Mouse (Mus musculus): ENCODE measurements at regions not wholly inside any gene's neighbourhood (a gene's known extent, or its start where the extent isn't known, plus 50 kb on each side); places are given as distances from the start of the nearest gene placed in this dataset.
A peak's percentile ranks its signal among the peaks of the same experiment; 100 is the strongest.

DNA sequence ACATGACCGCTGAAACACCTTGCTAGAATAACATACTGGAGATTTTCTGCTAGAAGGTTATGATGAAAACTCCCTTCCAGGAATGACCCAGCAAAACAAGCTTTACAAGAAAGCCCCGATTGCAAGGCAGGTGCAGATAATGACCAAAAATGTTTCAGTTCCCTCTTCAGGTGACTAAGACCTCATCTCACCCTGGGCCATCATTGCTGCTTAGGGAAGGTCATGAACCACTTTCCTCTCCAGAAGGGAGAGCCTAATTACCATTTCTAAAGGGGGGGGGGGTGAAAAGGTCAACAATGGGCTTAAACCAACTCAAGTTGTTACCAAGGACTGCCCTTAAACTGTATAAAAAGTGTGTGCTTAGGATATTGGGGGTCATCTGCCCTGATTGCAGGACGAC lies 59.8 kb upstream of the Speer4c start:
- DNase-seq (ENCODE audit: low spot score in 2 of 2) = no peak

DNA sequence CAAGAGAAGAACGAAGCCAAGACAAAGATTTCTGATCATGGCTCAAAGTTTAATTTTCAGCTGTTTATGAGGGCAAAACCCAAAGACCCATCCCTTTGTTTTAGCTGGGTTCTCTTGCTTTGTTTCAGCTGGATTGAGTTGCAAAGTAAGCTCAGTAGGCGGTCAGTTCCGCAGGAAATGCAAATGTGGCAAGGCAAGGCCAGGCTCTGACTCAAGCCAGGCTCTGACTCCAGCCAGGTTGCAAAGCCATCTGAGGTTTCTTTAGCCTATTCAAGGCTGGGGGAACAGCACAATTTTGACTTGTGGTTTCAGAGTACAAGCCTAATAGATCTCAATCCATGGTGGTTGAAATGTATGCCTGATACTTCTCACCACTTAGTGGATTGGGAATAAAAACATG lies 60.5 kb upstream of the Speer4c start:
- no peak for DNase-seq (ENCODE audit: low spot score in 2 of 2)

- no peak for DNase-seq (ENCODE audit: low spot score in 2 of 2)
These were observed 62.0 kb upstream of the Speer4c start for GRCm38 (mm10) chr5:15776106-15776505.

- no peak for DNase-seq (ENCODE audit: low spot score in 2 of 2)
These were observed 89.5 kb upstream of the Speer4c start for GRCm38 (mm10) chr5:15803583-15803982.

DNA sequence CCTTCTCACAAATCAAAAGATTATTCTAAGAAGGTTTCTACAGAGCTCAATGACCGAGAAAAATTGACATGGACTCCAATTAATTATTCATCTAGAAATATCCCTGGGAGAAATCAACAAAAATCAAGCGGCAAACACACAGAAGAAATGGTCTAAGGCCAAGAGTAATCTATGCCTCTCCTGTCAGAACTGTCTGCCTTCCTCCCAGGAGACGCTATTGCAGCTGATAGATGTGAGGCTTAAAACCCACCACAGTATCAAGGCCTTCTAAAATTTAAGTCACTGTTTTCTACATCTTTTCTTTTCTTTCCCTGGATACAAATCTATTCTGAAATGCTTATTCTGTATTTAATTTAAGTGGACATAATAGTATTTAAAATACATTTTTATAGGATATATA lies 102.8 kb upstream of the Speer4c start:
- no peak for DNase-seq (ENCODE audit: low spot score in 2 of 2)

DNA sequence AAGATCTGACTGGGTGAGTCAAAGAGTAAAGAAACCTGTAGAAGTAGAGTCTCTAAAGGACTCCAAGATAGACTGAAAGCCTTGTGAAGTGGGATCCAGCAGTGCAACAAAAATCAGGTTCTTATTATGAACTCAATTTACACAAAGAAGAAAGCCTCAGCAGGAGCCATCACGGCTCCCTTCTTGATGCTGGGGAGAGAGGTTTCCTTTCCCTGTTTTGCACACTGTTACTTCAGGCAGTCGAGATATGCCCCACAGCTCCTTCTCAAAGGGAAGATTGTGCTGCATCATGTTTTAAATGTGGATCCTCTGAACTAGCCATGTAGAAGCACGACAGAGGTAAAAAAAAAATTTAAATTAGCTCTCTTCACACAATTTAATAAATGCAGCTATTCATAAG lies 103.3 kb upstream of the Speer4c start:
- DNase-seq (ENCODE audit: low spot score in 2 of 2) = no peak

- no peak for DNase-seq (ENCODE audit: low spot score in 2 of 2)
These were observed 108.9 kb upstream of the Speer4c start for GRCm38 (mm10) chr5:15822989-15823388.

DNA sequence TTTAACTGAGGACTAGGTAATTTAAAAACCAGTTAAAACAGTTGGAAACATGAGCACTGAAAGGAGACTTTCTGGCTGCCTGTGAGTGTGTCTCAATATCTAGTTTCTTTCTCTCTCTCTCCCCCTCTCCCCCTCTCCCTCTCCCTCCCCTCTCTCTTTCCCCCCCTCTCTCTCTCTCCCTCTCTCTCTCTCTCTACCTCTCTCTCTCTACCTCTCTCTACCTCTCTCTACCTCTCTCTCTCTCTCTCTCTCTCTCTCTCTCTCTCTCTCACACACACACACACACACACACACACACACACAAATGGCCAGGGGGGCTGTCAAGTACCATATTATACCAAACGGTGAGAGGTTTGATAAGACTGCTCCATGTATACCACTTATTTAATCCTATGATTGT lies 103.0 kb upstream of the Cacna2d1 start:
- DNase-seq (ENCODE audit: low spot score in 2 of 2) = no peak

GRCm38 (mm10) chr5:15832338-15832737 lies 102.2 kb upstream of the Cacna2d1 start:
- DNase-seq (ENCODE audit: low spot score in 2 of 2) = peak in 1 of 2 experiments; percentile 27

- DNase-seq (ENCODE audit: low spot score in 2 of 2) = peak; percentile 75 to 81
These were observed 96.2 kb upstream of the Cacna2d1 start for GRCm38 (mm10) chr5:15838108-15838972.

DNA sequence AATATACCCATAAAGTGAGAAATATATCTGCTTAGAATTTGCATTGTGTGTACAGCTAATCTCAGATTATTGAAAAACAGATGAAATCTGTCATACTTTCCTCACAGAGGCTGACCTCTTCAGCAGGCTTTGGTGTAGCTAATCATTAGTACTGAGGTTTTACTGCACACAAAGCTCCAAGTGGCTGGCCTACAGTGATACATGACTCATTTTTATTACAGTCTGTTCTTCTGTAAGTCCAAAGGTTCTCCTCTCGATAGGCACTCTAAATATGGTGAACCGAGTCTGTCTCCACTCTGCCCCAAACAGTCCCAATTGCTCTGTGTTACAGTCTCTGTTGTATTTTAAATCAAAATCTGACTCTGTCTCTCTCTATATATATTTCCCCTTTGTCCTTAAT lies 87.7 kb upstream of the Cacna2d1 start:
- no peak for DNase-seq (ENCODE audit: low spot score in 2 of 2)

DNA sequence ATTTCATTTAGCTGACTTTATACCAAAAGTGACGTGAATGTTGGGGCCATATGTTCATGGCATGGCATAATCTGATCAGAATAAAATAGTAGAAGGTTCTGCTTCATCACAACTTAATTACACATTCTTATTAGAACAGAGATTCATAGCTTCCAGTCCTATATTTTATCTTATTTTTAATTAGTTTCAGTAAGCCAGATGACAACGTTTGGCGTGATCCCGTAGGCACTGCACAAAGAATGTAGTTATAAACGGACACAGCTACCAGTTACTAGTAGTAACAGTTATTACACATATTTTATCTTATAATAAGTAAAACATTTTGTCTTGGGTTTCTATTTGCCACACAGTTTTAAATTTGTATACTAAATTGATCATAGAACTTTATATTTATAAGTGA lies 85.0 kb upstream of the Cacna2d1 start:
- DNase-seq (ENCODE audit: low spot score in 2 of 2) = no peak

DNA sequence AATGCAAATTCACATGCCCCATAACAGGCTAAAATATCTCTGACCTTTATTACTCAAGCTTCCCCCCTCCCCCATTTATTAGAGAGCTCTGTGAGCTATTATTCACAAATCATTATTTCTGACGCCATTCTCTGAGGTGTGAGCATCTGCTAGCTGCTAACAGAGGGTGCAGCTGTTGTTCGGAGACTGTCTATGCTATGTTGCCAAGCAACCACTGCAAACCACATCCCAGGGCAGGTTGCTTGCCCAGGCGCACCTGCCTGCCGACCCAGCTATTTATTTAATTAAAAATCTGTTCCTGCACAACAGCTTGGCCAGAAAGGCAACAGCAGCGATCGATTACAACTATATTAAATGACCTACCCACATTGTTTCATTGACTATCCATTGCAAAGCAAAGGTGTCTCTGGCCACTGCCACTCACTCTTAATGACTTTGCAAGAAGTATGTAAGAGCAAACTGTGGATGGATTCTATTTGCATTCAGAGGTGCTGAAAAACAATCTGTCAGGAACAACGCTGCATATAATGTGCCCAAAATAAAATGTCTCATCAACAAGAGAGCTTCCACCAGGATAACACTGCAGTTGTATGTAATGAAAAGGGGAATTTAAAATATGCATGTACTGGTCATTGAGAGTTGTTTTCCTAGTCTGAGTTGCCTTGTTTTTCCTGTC lies 84.2 kb upstream of the Cacna2d1 start:
- DNase-seq (ENCODE audit: low spot score in 2 of 2) = peak in 1 of 2 experiments; percentile 9

- no peak for DNase-seq (ENCODE audit: low spot score in 2 of 2)
These were observed 79.7 kb upstream of the Cacna2d1 start for GRCm38 (mm10) chr5:15854752-15855151.

GRCm38 (mm10) chr5:15857034-15857433 lies 77.5 kb upstream of the Cacna2d1 start:
- DNase-seq (ENCODE audit: low spot score in 2 of 2) = no peak

- DNase-seq (ENCODE audit: low spot score in 2 of 2) = no peak
These were observed 60.4 kb upstream of the Cacna2d1 start for GRCm38 (mm10) chr5:15874065-15874464.

- no peak for DNase-seq (ENCODE audit: low spot score in 2 of 2)
These were observed 51.5 kb upstream of the Cacna2d1 start for GRCm38 (mm10) chr5:15883004-15883403.
